Mouse (Mus musculus) CH12.LX (cell line): ENCODE data around the gene Dnajc4.

Source experiments
- CTCF ChIP-seq, 2 experiments: IDR thresholded peaks in 1 of 2; conservative IDR thresholded peaks in 1 of 2; 2 replicates each; pipeline ENCODE4 v1.5.1; 2011 to 2012; ENCODE audit warnings: low read depth in 2 of 2, low read length in 2 of 2, improper control_type of control experiment in 1 of 2, inconsistent platforms in 1 of 2, mild to moderate bottlenecking in 1 of 2, moderate library complexity in 1 of 2
- E2F4 ChIP-seq: IDR thresholded peaks from 2 replicates; pipeline ENCODE4 v1.6.1; 2011; ENCODE audit warnings: low read depth, low read length, improper control_type of control experiment; ENCODE audit not compliant: insufficient replicate concordance
- MAZ ChIP-seq: IDR thresholded peaks from 2 replicates; pipeline ENCODE4 v1.6.1; 2012; ENCODE audit warnings: low read depth, mild to moderate bottlenecking, inconsistent platforms, low read length, improper control_type of control experiment, moderate library complexity
- NELFE ChIP-seq: IDR thresholded peaks from 2 replicates; pipeline ENCODE4 v1.6.1; 2011; ENCODE audit warnings: low read depth, low read length, improper control_type of control experiment
- TCF12 ChIP-seq: IDR thresholded peaks from 2 replicates; pipeline ENCODE4 v1.6.1; 2014; ENCODE audit warnings: low read depth, mild to moderate bottlenecking, inconsistent platforms, low read length, improper control_type of control experiment
- USF1 ChIP-seq: IDR thresholded peaks from 2 replicates; pipeline ENCODE4 v1.6.1; 2014; ENCODE audit warnings: low read depth, mild to moderate bottlenecking, inconsistent platforms, low read length, improper control_type of control experiment
- ZNF384 ChIP-seq: IDR thresholded peaks from 2 replicates; pipeline ENCODE4 v1.6.1; 2012; ENCODE audit warnings: low read depth, low read length, improper control_type of control experiment, inconsistent platforms

- TF ChIP-seq NELFE: no peak
- TF ChIP-seq ZNF384: no peak
- TF ChIP-seq CTCF (conservative IDR thresholded peaks at IDR 0.05 in 1 of 2, IDR thresholded peaks at IDR 0.05 in 1 of 2; ENCODE audit: low read depth in 2 of 2, low read length in 2 of 2): no peak
- TF ChIP-seq E2F4: no peak
- TF ChIP-seq MAZ: no peak
- no peak for TF ChIP-seq TCF12
- no peak for TF ChIP-seq USF1
These were observed 53.0 kb downstream of the Dnajc4 start for GRCm38 (mm10) chr19:6939106-6940002.
